Mouse (Mus musculus) heart, embryonic 14.5 days (tissue): Measurements from ENCODE around the gene Elobl. TPM values are rescaled to one million over a fixed set of nuclear protein-coding genes. Genes with fewer than 3 reads are reported as not detected.

Experiments used
- ATAC-seq: fragments of 200-750 bp; cut with Nextera tagmentation; 2 replicates; pipeline ENCODE4 v1.8.0; 2017; ENCODE audit warnings: low read depth, moderate TSS enrichment; ENCODE audit not compliant: insufficient number of reproducible peaks, insufficient read depth, low FRiP score
- H3K27ac ChIP-seq, 2 experiments: fragments of 200-500 bp in 1 of 2; fragments of 300-500 bp in 1 of 2; sonication (generic) in 1 of 2; replicated peaks in 1 of 2; 2 replicates each; pipeline ENCODE4 v1.5.1; 2012 to 2014; ENCODE audit warnings: low read depth in 2 of 2, low read length in 2 of 2, control low read depth in 1 of 2, mild to moderate bottlenecking in 1 of 2, mixed read lengths in 1 of 2; ENCODE audit not compliant: control insufficient read depth in 1 of 2, insufficient read depth in 1 of 2
- H3K27me3 ChIP-seq: fragments of 300-500 bp; sonication (generic); 2 replicates; pipeline ENCODE4 v1.6.1; 2014; ENCODE audit warnings: mild to moderate bottlenecking, low read length, control low read depth; ENCODE audit not compliant: control insufficient read depth, insufficient read depth
- H3K36me3 ChIP-seq: fragments of 300-500 bp; sonication (generic); 2 replicates; pipeline ENCODE4 v1.6.1; 2014; ENCODE audit warnings: mild to moderate bottlenecking, control low read depth, low read length, mixed read lengths; ENCODE audit not compliant: control insufficient read depth, insufficient read depth
- H3K4me1 ChIP-seq, 2 experiments: fragments of 200-500 bp in 1 of 2; fragments of 300-500 bp in 1 of 2; sonication (generic) in 1 of 2; 2 replicates each; pipeline ENCODE4 v1.6.1; 2012 to 2014; ENCODE audit warnings: low read length in 2 of 2, control low read depth in 1 of 2, mixed read lengths in 1 of 2; ENCODE audit not compliant: control insufficient read depth in 2 of 2, insufficient read depth in 2 of 2
- H3K4me2 ChIP-seq: fragments of 300-500 bp; sonication (generic); 2 replicates; pipeline ENCODE4 v1.6.1; 2014; ENCODE audit warnings: mild to moderate bottlenecking, low read length
- H3K4me3 ChIP-seq, 2 experiments: fragments of 200-500 bp in 1 of 2; fragments of 300-500 bp in 1 of 2; sonication (generic) in 1 of 2; 2 replicates each; pipeline ENCODE4 v1.5.1; 2012 to 2014; ENCODE audit warnings: low read length in 2 of 2, mild to moderate bottlenecking in 2 of 2, control low read depth in 1 of 2, low read depth in 1 of 2, moderate library complexity in 1 of 2; ENCODE audit not compliant: control insufficient read depth in 1 of 2, insufficient read depth in 1 of 2
- H3K9ac ChIP-seq: fragments of 300-500 bp; sonication (generic); 2 replicates; pipeline ENCODE4 v1.6.1; 2014; ENCODE audit warnings: mild to moderate bottlenecking, low read length
- H3K9me3 ChIP-seq: fragments of 300-500 bp; sonication (generic); 2 replicates; pipeline ENCODE4 v1.6.1; 2016; ENCODE audit warnings: low read length, control low read depth; ENCODE audit not compliant: control insufficient read depth
- WGBS: fragments of 180-500 bp; shearing (Covaris S2); extraction: QIAGEN DNeasy Blood & Tissue Kit; methylation state at CpG from one replicate; pipeline ENCODE4 v1.1.7; 2014; 5-methylcytosine and 5-hydroxymethylcytosine counted together
- polyA plus RNA-seq: library from polyadenylated mRNA; unstranded; fragments of >200 nt; fragmentation: Nextera tagmentation; extraction: Ambion mirVana; gene quantifications from 2 replicates; pipeline ENCODE4 v1.2.1, GENCODE M21; 2014

Elobl gene
- polyA plus RNA-seq, 1 experiment from 2014 or later, result not detected

GRCm38 (mm10) chr11:88934089-88935000 is 32.4 kb downstream of the Elobl start:
- H3K4me3 ChIP-seq, result no peak overlapping the region
- H3K4me1 ChIP-seq, result no peaks in the 10 kb centered on the region
- no peaks in the 10 kb centered on the region for H3K9me3 ChIP-seq
- H3K27me3 ChIP-seq, result no peaks in the 10 kb centered on the region
- WGBS, result 89% methylated on average over 19 of the region's 19 CpGs
- no peak for ATAC-seq
- H3K36me3 ChIP-seq, result peaks cover 49% of the 10 kb centered on the region
- H3K9ac ChIP-seq, result no peak overlapping the region
- no peak overlapping the region for H3K4me2 ChIP-seq
- H3K27ac ChIP-seq, result no peak overlapping the region

- no peak for ATAC-seq
- H3K27me3 ChIP-seq, result no peaks in the 10 kb centered on the region
- H3K4me1 ChIP-seq, result no peaks in the 10 kb centered on the region
- H3K9me3 ChIP-seq, result no peaks in the 10 kb centered on the region
- H3K36me3 ChIP-seq, result peaks cover 56% of the 10 kb centered on the region
- no peak overlapping the region for H3K27ac ChIP-seq
- no peak overlapping the region for H3K4me2 ChIP-seq
- WGBS, result 93% methylated on average over 9 of the region's 9 CpGs
- no peak overlapping the region for H3K4me3 ChIP-seq
- no peak overlapping the region for H3K9ac ChIP-seq
Observed at GRCm38 (mm10) chr11:88933030-88933429, 33.7 kb downstream of the Elobl start.

- no peak overlapping the region for H3K27ac ChIP-seq
- peaks cover 67% of the 10 kb centered on the region for H3K36me3 ChIP-seq
- H3K9me3 ChIP-seq, result no peaks in the 10 kb centered on the region
- no peak for ATAC-seq
- no peak overlapping the region for H3K4me2 ChIP-seq
- no peaks in the 10 kb centered on the region for H3K4me1 ChIP-seq
- 84% methylated on average over 14 of the region's 14 CpGs for WGBS
- no peak overlapping the region for H3K9ac ChIP-seq
- no peaks in the 10 kb centered on the region for H3K27me3 ChIP-seq
- H3K4me3 ChIP-seq, result no peak overlapping the region
Observed at GRCm38 (mm10) chr11:88931692-88932530, 34.8 kb downstream of the Elobl start.

GRCm38 (mm10) chr11:88926566-88926965 is 40.2 kb downstream of the Elobl start:
- H3K36me3 ChIP-seq, result peaks cover 67% of the 10 kb centered on the region
- H3K27me3 ChIP-seq, result no peaks in the 10 kb centered on the region
- H3K27ac ChIP-seq, result no peak overlapping the region
- no peak overlapping the region for H3K9ac ChIP-seq
- no peaks in the 10 kb centered on the region for H3K9me3 ChIP-seq
- no peak for ATAC-seq
- H3K4me3 ChIP-seq, result no peak overlapping the region
- 65% methylated on average over 5 of the region's 5 CpGs for WGBS
- H3K4me1 ChIP-seq, result no peaks in the 10 kb centered on the region
- no peak overlapping the region for H3K4me2 ChIP-seq

Other genes with a start within 250 kb of the Elobl start
- gene Msi2, start 248.4 kb downstream of the Elobl start, polyA plus RNA-seq, result 18.1 and 20.9 TPM in 2 replicates
- gene Akap1, start 102.3 kb downstream of the Elobl start, polyA plus RNA-seq, result 40.5 and 42.0 TPM in 2 replicates
- gene Scpep1, start 11.5 kb downstream of the Elobl start, polyA plus RNA-seq, result 48.0 and 49.9 TPM in 2 replicates
- gene Coil, start 3.3 kb upstream of the Elobl start, polyA plus RNA-seq, result 6.5 and 6.6 TPM in 2 replicates
- gene Trim25, start 32.4 kb upstream of the Elobl start, polyA plus RNA-seq, result 15.9 and 16.7 TPM in 2 replicates
- 5.7 and 6.7 TPM in 2 replicates for gene Dgke, start 99.9 kb upstream of the Elobl start, polyA plus RNA-seq
- gene Gm525, start 106.9 kb upstream of the Elobl start, polyA plus RNA-seq, result not detected in 2 replicates